Mouse (Mus musculus) MEL (cell line): ENCODE measurements around the gene Hook1. TPM values are rescaled to one million over a fixed set of nuclear protein-coding genes. Genes with fewer than 3 reads are reported as not detected.

Experiments used
- DNase-seq: peaks from one replicate; pipeline ENCODE4 v3.0.0; 2011; ENCODE audit warnings: low read depth, low spot score
- H3K27ac ChIP-seq: 2 replicates; pipeline ENCODE4 v1.5.1; 2012; ENCODE audit warnings: low read depth, mild to moderate bottlenecking, control low read depth, low read length, moderate library complexity; ENCODE audit not compliant: control insufficient read depth
- H3K27me3 ChIP-seq, 2 experiments: fragments of 150-350 bp in 1 of 2; sonication (generic) in 1 of 2; 2 replicates each; pipeline ENCODE4 v1.6.1; 2012; ENCODE audit warnings: low read length in 2 of 2, mild to moderate bottlenecking in 2 of 2, improper control_type of control experiment in 1 of 2, moderate library complexity in 1 of 2; ENCODE audit not compliant: insufficient read depth in 2 of 2, control insufficient read depth in 1 of 2
- H3K36me3 ChIP-seq, 2 experiments: 2 replicates each; pipeline ENCODE4 v1.6.1; 2012 to 2014; ENCODE audit warnings: low read length in 2 of 2, improper control_type of control experiment in 1 of 2, inconsistent platforms in 1 of 2, mild to moderate bottlenecking in 1 of 2; ENCODE audit not compliant: insufficient read depth in 2 of 2, control insufficient read depth in 1 of 2
- H3K4me1 ChIP-seq, 2 experiments: fragments of 150-350 bp in 1 of 2; sonication (generic) in 1 of 2; 2 replicates each; pipeline ENCODE4 v1.6.1; 2012; ENCODE audit warnings: low read length in 2 of 2, improper control_type of control experiment in 1 of 2, mild to moderate bottlenecking in 1 of 2; ENCODE audit not compliant: insufficient read depth in 2 of 2, control insufficient read depth in 1 of 2
- H3K4me3 ChIP-seq, 2 experiments: fragments of 150-350 bp in 1 of 2; sonication (generic) in 1 of 2; 2 replicates each; pipeline ENCODE4 v1.5.1; 2012; ENCODE audit warnings: low read depth in 2 of 2, low read length in 2 of 2, mild to moderate bottlenecking in 2 of 2, moderate library complexity in 2 of 2, control low read depth in 1 of 2, improper control_type of control experiment in 1 of 2; ENCODE audit not compliant: control insufficient read depth in 1 of 2, insufficient read depth in 1 of 2
- H3K79me2 ChIP-seq: 2 replicates; pipeline ENCODE4 v1.6.1; 2012; ENCODE audit warnings: mild to moderate bottlenecking, low read length, moderate library complexity; ENCODE audit not compliant: control insufficient read depth, poor library complexity, insufficient read depth
- H3K9ac ChIP-seq: 2 replicates; pipeline ENCODE4 v1.6.1; 2012; ENCODE audit warnings: low read depth, mild to moderate bottlenecking, control low read depth, low read length, moderate library complexity; ENCODE audit not compliant: control insufficient read depth, poor library complexity, severe bottlenecking
- H3K9me3 ChIP-seq: fragments of 150-350 bp; sonication (generic); replicated peaks from 2 replicates; pipeline ENCODE4 v1.6.1; 2012; ENCODE audit warnings: mild to moderate bottlenecking, low read length, improper control_type of control experiment, moderate library complexity; ENCODE audit not compliant: insufficient read depth
- CHD2 ChIP-seq: IDR thresholded peaks from 2 replicates; pipeline ENCODE4 v1.6.1; 2011; ENCODE audit warnings: low read length, improper control_type of control experiment
- CTCF ChIP-seq, 3 experiments: IDR thresholded peaks in 2 of 3; conservative IDR thresholded peaks in 1 of 3; 2 replicates each; pipeline ENCODE4 v1.5.1; 2011 to 2012; ENCODE audit warnings: low read length in 3 of 3, low read depth in 2 of 3, mild to moderate bottlenecking in 2 of 3, improper control_type of control experiment in 1 of 3, inconsistent platforms in 1 of 3, mixed read lengths in 1 of 3, moderate library complexity in 1 of 3; ENCODE audit not compliant: control insufficient read depth in 1 of 3, insufficient read depth in 1 of 3, poor library complexity in 1 of 3, severe bottlenecking in 1 of 3
- E2F4 ChIP-seq: IDR thresholded peaks from 2 replicates; pipeline ENCODE4 v1.6.1; 2011; ENCODE audit warnings: low read depth, low read length, improper control_type of control experiment, borderline replicate concordance
- EP300 ChIP-seq, 2 experiments: IDR thresholded peaks; 2 replicates each; pipeline ENCODE4 v1.6.1; 2011; ENCODE audit warnings: improper control_type of control experiment in 2 of 2, low read length in 2 of 2, low read depth in 1 of 2, mild to moderate bottlenecking in 1 of 2
- GATA1 ChIP-seq: IDR thresholded peaks from 2 replicates; pipeline ENCODE4 v1.6.1; 2011; ENCODE audit warnings: low read depth, low read length, improper control_type of control experiment
- KAT2A ChIP-seq: conservative IDR thresholded peaks from 2 replicates; pipeline ENCODE4 v1.6.1; 2012; ENCODE audit warnings: low read depth, low read length, improper control_type of control experiment, inconsistent platforms
- MAFK ChIP-seq: IDR thresholded peaks from 2 replicates; pipeline ENCODE4 v1.6.1; 2011; ENCODE audit warnings: low read depth, mild to moderate bottlenecking, low read length, improper control_type of control experiment, borderline replicate concordance
- MYB ChIP-seq: IDR thresholded peaks from 2 replicates; pipeline ENCODE4 v1.6.1; 2011; ENCODE audit warnings: mild to moderate bottlenecking, low read depth, low read length, improper control_type of control experiment
- MYC ChIP-seq: IDR thresholded peaks from 2 replicates; pipeline ENCODE4 v1.6.1; 2011; ENCODE audit warnings: low read depth, mild to moderate bottlenecking, low read length, improper control_type of control experiment, moderate library complexity
- NELFE ChIP-seq: IDR thresholded peaks from 2 replicates; pipeline ENCODE4 v1.6.1; 2011; ENCODE audit warnings: low read depth, low read length, improper control_type of control experiment
- NRF1 ChIP-seq: IDR thresholded peaks from 2 replicates; pipeline ENCODE4 v1.6.1; 2014; ENCODE audit warnings: low read depth, mild to moderate bottlenecking, inconsistent platforms, low read length, improper control_type of control experiment, moderate library complexity; ENCODE audit not compliant: poor library complexity, insufficient read depth, severe bottlenecking
- POLR2A ChIP-seq, 2 experiments: IDR thresholded peaks; 2 replicates each; pipeline ENCODE4 v1.6.1; 2011 to 2012; ENCODE audit warnings: low read length in 2 of 2, mild to moderate bottlenecking in 2 of 2, control low read depth in 1 of 2, improper control_type of control experiment in 1 of 2, low read depth in 1 of 2, moderate library complexity in 1 of 2; ENCODE audit not compliant: control insufficient read depth in 1 of 2, insufficient read depth in 1 of 2, poor library complexity in 1 of 2
- POLR2AphosphoS2 ChIP-seq: IDR thresholded peaks from 2 replicates; pipeline ENCODE4 v1.6.1; 2011; ENCODE audit warnings: low read length, improper control_type of control experiment
- RCOR1 ChIP-seq: IDR thresholded peaks from 2 replicates; pipeline ENCODE4 v1.6.1; 2012; ENCODE audit warnings: low read depth, mild to moderate bottlenecking, inconsistent platforms, low read length, improper control_type of control experiment
- SIN3A ChIP-seq: IDR thresholded peaks from 2 replicates; pipeline ENCODE4 v1.6.1; 2012; ENCODE audit warnings: low read length, improper control_type of control experiment, inconsistent platforms
- SMC3 ChIP-seq: IDR thresholded peaks from 2 replicates; pipeline ENCODE4 v1.6.1; 2011; ENCODE audit warnings: low read depth, low read length, improper control_type of control experiment
- TBP ChIP-seq: IDR thresholded peaks from 2 replicates; pipeline ENCODE4 v1.8.0; 2011; ENCODE audit warnings: low read depth, low read length, improper control_type of control experiment
- UBTF ChIP-seq: IDR thresholded peaks from 2 replicates; pipeline ENCODE4 v1.6.1; 2012; ENCODE audit warnings: low read depth, mild to moderate bottlenecking, inconsistent platforms, low read length, improper control_type of control experiment, moderate library complexity, borderline replicate concordance; ENCODE audit not compliant: insufficient read depth
- USF2 ChIP-seq, 2 experiments: IDR thresholded peaks; 2 replicates each; pipeline ENCODE4 v1.6.1; 2011 to 2012; ENCODE audit warnings: improper control_type of control experiment in 2 of 2, low read length in 2 of 2, borderline replicate concordance in 1 of 2, inconsistent platforms in 1 of 2, low read depth in 1 of 2, mild to moderate bottlenecking in 1 of 2; ENCODE audit not compliant: insufficient read depth in 1 of 2
- ZC3H11A ChIP-seq: IDR thresholded peaks from 2 replicates; pipeline ENCODE4 v1.6.1; 2012; ENCODE audit warnings: low read depth, mild to moderate bottlenecking, inconsistent platforms, low read length, improper control_type of control experiment
- ZMIZ1 ChIP-seq: IDR thresholded peaks from 2 replicates; pipeline ENCODE4 v1.6.1; 2012; ENCODE audit warnings: low read depth, mild to moderate bottlenecking, inconsistent platforms, low read length, improper control_type of control experiment, moderate library complexity
- ZNF384 ChIP-seq: IDR thresholded peaks from 2 replicates; pipeline ENCODE4 v1.6.1; 2012; ENCODE audit warnings: low read depth, mild to moderate bottlenecking, inconsistent platforms, low read length, improper control_type of control experiment
- polyA plus RNA-seq, 2 experiments: library from polyadenylated mRNA; stranded (reverse) in 1 of 2; unstranded in 1 of 2; fragments of >175 nt in 1 of 2; fragments of >200 nt in 1 of 2; gene quantifications; 2 replicates each; pipeline versions ENCODE4 v1.2.1 to v1.2.4; 2012; ENCODE audit warnings: low replicate concordance in 2 of 2, low read depth in 1 of 2; ENCODE audit not compliant: insufficient read length in 2 of 2, insufficient read depth in 1 of 2, missing spikeins in 1 of 2
- total RNA-seq: library from RNA; depleted of rRNA; stranded (reverse); fragments of 300-350 nt; gene quantifications from 2 replicates; pipeline ENCODE4 v1.2.3, GENCODE M21; 2012

Gene Hook1
- total and polyA plus RNA-seq, 3 experiments, result not detected

DNA sequence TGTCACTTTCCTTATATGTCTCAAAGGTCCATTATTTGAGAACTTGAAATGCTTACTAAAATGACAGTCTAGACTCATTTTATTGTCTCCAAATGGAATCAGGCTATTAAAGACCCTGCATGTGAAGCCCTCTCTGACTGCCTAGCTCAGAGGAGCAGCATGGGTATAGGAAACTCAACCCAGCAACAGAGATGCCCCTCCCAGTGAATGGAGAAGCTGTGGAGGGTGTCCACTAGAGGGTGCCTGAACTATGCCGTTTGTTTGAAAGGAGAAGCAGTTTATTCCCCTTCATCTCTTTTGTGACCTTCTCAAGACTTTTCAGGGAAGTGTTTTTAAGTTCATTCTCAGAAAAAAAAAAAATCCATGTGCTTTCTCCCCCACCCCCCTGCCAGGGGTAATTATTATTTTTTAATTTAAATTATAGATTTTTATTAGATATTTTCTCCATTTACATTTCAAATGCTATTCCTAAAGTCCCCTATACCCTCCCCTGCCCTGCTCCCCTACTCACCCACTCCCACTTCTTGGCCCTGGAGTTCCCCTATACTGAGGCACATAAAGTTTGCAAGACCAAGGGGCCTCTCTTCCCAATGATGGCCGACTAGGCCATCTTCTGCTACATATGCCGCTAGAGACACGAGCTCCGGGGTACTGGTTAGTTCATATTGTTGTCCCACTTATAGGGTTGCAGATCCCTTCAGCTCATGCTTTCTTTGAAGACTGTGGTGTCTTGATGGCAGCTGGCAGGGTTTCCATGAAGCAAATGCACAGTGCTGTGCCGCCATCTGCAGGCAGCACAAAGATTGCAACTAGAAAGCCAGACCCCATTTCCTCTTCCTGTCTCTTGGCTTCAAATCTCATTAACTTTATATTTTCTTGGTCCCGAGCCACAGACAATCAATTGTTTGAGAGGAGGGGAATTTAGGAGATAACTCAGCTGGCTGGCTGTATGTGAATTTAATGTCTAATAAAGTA is 42.5 kb upstream of the Hook1 start (continued):
- TF ChIP-seq CHD2, result no peak
- no peak for TF ChIP-seq NRF1
- TF ChIP-seq TBP, result no peak

DNA sequence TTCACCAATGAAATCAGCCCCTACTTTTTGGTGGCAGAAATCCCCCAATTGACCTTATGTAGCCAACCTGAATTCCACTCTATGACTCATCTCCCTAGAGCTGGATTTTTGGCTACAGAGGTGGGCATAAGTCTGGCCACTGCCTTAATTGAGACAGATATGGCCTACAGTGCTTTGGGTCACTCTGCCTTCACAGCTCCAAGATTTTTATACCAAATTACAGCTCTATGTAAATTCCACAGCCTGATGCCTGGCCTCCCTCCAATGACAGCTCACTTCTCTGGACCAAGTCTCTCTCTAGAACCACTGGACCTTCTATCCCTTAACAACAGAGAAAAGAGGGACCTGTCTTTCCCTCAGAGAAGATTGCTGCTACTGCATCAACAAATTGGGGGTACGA is 38.2 kb upstream of the Hook1 start:
- TF ChIP-seq ZC3H11A (no peak), GATA1 (no peak), MYC (no peak), ZMIZ1 (no peak), POLR2AphosphoS2 (no peak), POLR2A (IDR thresholded peaks at IDR 0.05; ENCODE audit: control insufficient read depth in 1 of 2, insufficient read depth in 1 of 2, low read depth in 1 of 2, low read length in 2 of 2, poor library complexity in 1 of 2) (no peak), USF2 (IDR thresholded peaks at IDR 0.05; ENCODE audit: borderline replicate concordance in 1 of 2, insufficient read depth in 1 of 2, low read depth in 1 of 2, low read length in 2 of 2) (no peak), MAFK (no peak), RCOR1 (no peak), NELFE (no peak), ZNF384 (no peak), KAT2A (no peak), UBTF (no peak), SMC3 (no peak), EP300 (IDR thresholded peaks at IDR 0.05; ENCODE audit: low read depth in 1 of 2, low read length in 2 of 2) (no peak), MYB (no peak), SIN3A (no peak), CTCF (IDR thresholded peaks at IDR 0.05 in 2 of 3, conservative IDR thresholded peaks at IDR 0.05 in 1 of 3; ENCODE audit: control insufficient read depth in 1 of 3, insufficient read depth in 1 of 3, low read depth in 2 of 3, low read length in 3 of 3, poor library complexity in 1 of 3, severe bottlenecking in 1 of 3) (no peak), E2F4 (no peak)
- DNase-seq, result no peak

More for the DNA sequence above, 38.2 kb upstream of the Hook1 start:
- H3K27ac ChIP-seq, result no peak overlapping the region
- no peaks in the 10 kb centered on the region for H3K79me2 ChIP-seq
- no peak overlapping the region for H3K9ac ChIP-seq
- no peaks in the 10 kb centered on the region for H3K9me3 ChIP-seq
- H3K36me3 ChIP-seq, result no peaks in the 10 kb centered on the region
- H3K4me3 ChIP-seq, result no peak overlapping the region
- H3K27me3 ChIP-seq, result no peaks in the 10 kb centered on the region
- H3K4me1 ChIP-seq, result no peaks in the 10 kb centered on the region
